Mouse (Mus musculus) kidney, adult 2 months (tissue): ENCODE data around the gene Bach1.

ENCODE experiments used
- CTCF ChIP-seq: fragments of 200-500 bp; conservative IDR thresholded peaks from 2 replicates; pipeline ENCODE4 v1.5.1; 2011; ENCODE audit warnings: low read depth, mild to moderate bottlenecking, control low read depth, low read length, moderate library complexity, mixed read lengths; ENCODE audit not compliant: insufficient read depth, insufficient read length
- POLR2A ChIP-seq: fragments of 200-500 bp; IDR thresholded peaks from one replicate; pipeline ENCODE4 v1.6.1; 2011; ENCODE audit warnings: low read depth, low read length, control low read depth

GRCm38 (mm10) chr16:87662528-87662927 is 36.2 kb upstream of the Bach1 start:
- TF ChIP-seq POLR2A (no peak), CTCF (no peak)
